Mouse (Mus musculus) E14TG2a.4 (cell line): ENCODE data around the gene Sh3gl3.

Source experiments
- CTCF ChIP-seq: conservative IDR thresholded peaks from 2 replicates; pipeline ENCODE4 v1.5.1; 2014; ENCODE audit warnings: low read length
- NANOG ChIP-seq: IDR thresholded peaks from 2 replicates; pipeline ENCODE4 v1.6.1; 2014; ENCODE audit warnings: borderline replicate concordance, low read length, mixed read lengths

DNA sequence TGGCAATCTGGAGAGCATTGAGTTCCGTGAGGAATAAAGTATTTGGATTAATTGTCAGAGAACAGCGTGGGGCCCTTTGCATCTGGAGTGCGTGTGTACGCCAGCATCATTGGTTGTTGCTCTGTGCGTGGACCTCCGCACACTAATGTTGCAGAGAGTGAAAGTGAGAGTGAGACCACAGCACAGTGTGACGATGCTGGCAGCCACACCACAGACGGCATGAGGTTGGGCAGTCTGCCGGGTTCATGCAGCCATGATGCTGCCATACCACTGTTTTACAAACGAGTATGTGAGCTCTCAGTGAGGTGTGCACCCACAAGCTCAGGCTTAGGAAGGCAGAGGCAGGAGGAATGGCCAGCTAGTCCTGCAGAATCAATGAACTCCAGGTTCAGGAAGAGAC is 120.4 kb downstream of the Sh3gl3 start:
- TF ChIP-seq CTCF (no peak), NANOG (no peak)
